Mouse (Mus musculus): ENCODE results near the gene St8sia1. TPM values are rescaled to one million over a fixed set of nuclear protein-coding genes. Genes with fewer than 3 reads are reported as not detected.

The St8sia1 gene
- total RNA-seq, 1 experiment from 2014 or later = 0.50 TPM

DNA sequence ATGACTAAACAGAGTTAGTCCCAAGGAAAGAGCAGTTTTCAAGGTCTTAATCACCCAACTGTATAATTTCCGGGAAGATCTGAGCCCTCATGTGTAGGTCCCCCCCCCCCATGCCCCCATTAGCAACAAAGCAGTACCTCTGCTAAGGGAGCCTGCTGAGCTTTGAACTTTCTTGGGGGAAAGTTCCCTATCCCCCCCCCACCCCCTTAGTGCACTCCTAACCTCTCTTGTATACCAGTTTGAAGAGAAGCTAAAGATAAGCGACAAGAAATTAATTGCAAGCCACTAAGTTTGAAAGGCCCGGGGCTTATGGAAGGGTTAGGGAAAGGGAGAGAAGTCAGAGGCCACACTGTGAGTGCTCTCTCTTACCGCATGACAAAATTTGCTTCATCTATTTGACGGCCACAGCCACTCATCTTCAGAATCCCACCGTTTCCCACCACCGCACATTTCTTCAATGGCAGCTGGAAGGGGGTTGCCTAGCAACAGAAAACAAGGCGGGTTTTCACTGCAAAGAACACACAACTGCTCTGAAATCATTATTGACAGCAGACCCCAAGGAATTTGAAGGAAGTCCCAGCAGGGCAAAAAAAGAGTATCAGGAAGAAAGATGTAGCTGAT lies 87.9 kb downstream of the St8sia1 start:
- ATAC-seq (replicated peaks; ENCODE audit: low read depth, poor library complexity, severe bottlenecking) = no peak

DNA sequence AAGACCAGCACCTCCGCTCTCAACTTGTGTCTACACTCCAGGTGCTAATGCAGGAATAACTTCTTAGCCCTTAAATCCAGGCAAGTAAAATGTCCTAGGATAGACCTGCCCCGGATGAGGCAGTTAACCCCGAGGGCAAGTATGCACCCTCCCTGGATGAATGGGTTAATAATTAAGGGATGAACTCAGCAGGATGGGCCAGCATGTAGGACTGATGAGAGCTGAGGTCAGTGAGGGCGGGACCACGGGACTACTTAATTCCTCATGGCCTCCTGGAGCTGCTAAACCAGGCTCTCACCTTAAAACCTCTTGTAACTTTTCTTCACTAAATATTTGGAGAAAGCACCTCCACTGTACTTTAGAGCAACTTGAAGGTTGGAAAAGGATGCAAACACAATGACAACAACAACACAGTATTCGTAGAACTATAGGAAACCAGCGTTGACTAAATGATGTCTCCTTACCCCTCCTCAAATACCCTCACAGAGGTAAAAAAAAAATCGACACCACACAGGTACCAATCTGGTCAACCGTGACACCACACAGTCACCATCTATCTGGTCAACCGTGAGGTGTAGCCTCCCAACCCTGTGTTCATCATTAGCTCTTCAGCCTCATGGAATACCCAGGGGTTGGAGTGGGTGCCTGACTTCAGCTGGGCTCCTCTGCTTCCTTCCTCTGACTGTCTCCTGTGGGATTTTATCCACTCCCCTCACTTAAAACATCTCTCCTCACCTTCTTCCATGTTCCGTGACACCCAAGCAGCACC lies 90.3 kb downstream of the St8sia1 start:
- no peak for ATAC-seq (replicated peaks; ENCODE audit: low read depth, poor library complexity, severe bottlenecking)

DNA sequence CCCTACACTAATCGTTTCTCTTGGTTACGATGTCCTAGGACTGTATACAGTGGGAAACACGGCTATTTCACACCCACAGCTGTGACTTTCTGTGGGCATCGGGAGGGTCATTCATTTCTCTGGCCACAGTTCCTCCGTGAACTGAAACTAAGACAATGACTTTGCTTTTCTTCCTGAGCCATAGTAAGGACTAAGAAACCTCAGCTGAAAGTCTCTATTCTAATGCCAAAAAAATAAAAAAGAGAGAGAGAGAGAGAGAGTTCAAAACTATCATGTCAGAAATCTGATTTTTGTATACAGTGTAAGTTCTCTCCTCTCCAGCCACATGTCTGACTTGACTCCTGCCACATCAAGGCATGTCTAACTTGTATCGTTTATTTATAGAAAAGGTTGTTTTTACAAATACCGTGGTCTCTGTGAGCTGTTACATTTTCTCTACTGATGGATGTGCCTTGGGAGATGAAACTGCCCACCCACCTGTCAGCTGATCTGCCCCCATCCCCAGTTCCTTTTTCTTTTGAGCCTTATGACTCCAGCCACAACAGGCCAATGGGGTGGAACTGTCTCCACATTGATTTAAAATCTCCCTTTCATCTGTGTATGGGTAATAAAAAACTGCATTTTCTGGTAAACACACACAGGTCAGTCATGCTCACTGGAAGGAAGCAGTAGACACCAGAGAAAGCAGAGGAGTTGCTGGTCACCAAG lies 94.4 kb downstream of the St8sia1 start:
- peak; percentile 13 for ATAC-seq (replicated peaks; ENCODE audit: low read depth, poor library complexity, severe bottlenecking)

DNA sequence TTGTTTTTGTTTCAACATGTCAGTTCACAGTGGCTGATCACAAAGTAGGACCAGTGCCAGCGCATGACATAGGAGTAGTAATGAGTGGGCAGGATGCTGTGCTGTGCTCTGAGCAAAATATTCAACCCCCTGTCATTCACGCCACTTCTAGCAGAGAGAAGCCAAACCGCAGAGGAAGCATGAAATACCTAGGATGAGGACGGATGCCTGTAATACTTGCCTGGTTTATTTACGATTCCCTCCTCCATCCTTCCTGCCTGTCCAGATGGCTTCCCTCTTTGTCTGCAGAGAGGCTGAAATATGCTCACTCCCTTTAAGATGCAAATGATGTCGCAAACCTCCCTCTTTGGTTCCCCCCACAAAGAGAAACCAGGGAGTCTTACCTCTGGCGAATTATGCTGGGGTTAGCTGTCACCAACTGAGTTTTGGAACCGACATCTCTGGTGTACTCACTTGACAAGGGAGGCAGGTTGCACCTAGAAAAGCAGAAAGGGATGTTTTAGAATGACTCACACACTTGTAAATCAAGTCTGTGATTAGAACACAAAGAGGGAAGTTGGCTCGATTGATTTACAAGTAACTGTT lies 96.7 kb downstream of the St8sia1 start:
- ATAC-seq (replicated peaks; ENCODE audit: low read depth, poor library complexity, severe bottlenecking) = peak; percentile 79

DNA sequence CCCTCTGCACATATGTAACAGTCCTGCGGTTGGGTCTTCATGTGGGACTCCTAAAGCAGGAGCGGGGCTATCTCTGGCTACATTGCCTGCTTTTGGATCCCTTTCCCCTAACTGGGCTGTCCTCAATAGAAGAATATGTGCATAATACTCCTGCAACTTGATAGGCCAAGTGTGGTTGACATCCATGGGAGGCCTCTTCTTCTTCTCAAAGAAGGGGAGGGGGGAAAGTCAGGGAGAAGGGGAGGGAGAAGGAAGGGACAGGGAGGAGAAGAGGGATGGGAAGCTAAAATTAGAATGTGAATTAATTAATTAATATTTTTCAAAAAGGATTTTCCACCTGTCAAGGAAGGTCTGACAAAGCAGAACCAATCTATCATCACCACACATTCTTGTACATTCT lies 97.2 kb downstream of the St8sia1 start:
- no peak for ATAC-seq (replicated peaks; ENCODE audit: low read depth, poor library complexity, severe bottlenecking)

DNA sequence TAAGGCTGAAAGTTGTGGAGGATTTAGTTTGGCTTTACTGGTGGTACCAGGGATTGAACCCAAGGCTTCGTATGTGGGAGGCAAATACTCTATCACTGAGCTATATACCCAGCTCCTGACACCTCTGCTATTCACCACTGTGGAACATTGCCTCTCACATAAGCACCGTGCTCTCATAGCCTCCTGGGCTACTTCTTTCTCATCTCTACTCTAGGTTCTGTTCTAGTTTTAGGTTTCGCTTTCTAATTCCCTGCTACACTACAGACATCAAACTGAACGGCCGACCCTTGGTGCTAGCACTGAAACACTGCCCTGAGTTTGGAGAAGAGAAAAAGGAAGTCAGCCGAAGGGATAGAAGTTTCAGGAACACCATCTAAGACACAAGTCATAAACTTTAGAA lies 99.1 kb downstream of the St8sia1 start:
- ATAC-seq (replicated peaks; ENCODE audit: low read depth, poor library complexity, severe bottlenecking) = peak; percentile 16

DNA sequence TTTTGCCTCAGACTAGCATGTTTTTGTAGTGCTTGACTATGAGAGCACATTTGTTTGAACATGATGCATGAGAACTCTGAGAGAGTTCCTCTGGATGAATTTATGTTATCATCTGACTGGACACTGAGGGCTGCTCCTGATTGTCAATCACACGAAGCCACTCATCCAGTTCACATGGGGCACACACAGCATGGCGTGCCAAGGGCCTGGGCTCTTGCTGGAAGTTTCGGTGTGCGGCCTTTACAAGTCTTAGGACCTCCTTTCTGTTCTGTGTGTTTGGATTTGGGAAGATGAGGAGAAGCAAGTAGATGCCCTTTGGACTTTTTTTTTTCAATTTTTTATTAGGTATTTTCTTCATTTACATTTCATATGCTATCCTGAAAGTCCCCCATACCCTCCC lies 100.4 kb downstream of the St8sia1 start:
- no peak for ATAC-seq (replicated peaks; ENCODE audit: low read depth, poor library complexity, severe bottlenecking)

DNA sequence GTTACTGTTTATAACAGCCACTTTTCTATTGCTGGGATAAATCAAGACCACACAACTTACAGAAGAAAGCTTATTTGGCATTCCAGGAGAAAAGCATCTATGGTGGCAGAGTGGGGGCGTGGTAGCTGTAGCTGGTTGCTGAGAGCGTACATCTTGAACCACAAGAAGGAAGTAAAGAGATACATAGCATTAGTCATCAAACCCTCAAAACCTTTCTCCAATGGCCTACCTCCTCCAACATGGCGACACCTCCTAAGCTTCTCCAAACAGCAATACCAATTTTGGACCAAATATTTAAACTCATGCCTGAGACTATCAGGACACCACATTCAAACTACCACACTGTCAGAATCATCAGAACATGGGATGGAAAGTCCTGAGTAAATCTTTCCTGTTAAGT lies 102.0 kb downstream of the St8sia1 start:
- peak; percentile 76 for ATAC-seq (replicated peaks; ENCODE audit: low read depth, poor library complexity, severe bottlenecking)

DNA sequence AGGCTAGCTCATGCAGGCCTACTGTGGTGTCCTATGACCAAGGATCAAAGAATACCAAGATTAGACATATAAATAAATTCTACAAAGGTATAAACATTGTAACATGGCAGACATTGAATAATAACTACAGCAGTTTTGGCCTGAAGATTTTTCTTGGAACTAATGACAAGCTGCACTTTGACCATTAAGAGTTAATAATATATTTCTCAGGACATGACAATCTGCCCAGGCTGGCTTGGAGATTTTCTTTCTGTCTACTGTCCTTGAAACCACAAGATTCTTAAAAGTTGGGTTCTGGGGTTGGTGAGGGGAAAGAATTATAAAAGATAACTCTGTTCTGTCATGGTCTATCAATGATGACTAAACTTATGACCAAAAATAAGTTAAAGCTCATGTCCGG lies 103.9 kb downstream of the St8sia1 start:
- no peak for ATAC-seq (replicated peaks; ENCODE audit: low read depth, poor library complexity, severe bottlenecking)

DNA sequence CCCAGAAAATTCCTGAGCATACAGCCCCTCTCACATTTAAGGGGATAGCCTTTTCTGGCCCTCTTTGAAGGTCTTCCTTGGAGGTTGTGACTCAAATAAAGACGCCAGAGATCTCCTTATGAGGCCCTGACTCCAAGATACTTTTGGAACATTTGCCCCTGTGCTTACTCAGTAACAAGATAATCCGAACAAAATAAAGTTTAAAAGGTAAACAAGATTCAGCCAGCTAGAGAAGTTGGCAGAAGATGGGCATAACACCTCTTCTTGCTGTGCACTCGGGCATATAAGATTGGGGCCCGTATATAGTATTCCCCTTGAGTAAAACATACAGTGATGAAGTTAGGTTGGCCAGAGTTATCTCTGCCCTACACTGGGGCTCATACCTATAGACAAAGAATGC lies 104.3 kb downstream of the St8sia1 start:
- no peak for ATAC-seq (replicated peaks; ENCODE audit: low read depth, poor library complexity, severe bottlenecking)

DNA sequence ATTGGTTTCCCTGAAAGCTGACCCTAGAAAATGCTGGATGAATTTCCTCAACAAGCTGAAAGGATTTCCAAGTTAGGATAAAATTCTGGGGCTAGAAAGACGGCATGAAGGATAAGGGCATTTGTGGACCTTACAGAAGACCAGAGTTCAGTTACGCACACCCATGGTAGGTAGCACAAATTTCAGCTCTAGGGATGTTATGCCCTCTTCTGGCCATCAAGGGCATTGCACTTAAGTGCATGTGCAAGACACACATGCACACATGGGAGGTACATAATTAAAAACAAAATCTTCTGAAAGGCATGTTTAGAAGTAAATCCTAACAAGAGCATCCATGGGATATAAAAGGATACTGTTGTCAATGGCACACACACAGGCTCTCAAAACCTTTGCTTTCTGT lies 105.3 kb downstream of the St8sia1 start:
- no peak for ATAC-seq (replicated peaks; ENCODE audit: low read depth, poor library complexity, severe bottlenecking)

DNA sequence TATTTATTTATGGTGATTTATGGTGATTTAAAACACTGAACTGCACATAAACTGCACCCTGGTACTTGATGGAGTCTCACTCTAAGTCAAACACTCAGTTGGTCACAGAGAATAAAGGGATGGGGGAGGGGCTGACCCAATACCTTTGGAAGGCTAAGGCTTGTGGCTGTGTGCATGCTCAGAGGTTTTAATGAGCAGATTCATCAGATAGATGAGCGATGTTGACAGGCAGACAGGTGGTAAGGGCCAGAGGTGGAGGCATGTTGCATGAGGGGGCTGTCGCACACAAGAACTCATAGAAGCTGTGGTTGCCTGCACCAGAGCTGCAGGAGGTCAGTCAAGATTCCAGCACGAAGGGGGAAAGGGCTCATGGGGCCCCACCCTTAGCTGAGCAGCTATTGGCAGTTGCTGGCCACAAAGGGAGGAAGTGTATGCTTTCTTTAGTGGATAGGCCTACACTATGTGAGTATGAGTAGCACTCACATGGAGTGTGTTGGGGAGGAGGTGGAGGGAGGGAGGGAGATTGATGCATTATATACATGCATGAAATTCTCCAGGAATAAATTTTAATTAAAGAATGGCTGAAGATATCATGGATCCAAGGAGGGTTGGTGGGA lies 107.9 kb downstream of the St8sia1 start:
- ATAC-seq (replicated peaks; ENCODE audit: low read depth, poor library complexity, severe bottlenecking) = peak; percentile 39

DNA sequence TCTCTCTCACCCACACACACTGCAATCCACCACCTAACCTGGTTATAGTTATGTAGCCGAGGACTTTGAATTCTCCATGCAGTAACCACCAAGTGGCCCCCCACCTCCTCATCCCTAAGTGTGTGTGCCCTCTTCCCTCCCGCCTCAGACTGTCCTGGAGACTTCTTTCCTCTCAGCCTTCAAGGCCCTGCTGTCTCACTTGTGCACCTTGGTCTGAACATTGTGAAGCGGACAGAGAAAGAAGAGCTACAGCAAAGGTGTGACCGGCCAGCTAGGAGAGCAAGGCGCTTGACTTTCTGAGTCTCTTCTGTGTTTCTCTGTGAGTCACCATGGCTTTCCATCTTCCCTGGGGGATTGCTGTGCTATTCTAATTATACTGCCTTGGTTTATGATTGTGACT lies 108.5 kb downstream of the St8sia1 start:
- no peak for ATAC-seq (replicated peaks; ENCODE audit: low read depth, poor library complexity, severe bottlenecking)

DNA sequence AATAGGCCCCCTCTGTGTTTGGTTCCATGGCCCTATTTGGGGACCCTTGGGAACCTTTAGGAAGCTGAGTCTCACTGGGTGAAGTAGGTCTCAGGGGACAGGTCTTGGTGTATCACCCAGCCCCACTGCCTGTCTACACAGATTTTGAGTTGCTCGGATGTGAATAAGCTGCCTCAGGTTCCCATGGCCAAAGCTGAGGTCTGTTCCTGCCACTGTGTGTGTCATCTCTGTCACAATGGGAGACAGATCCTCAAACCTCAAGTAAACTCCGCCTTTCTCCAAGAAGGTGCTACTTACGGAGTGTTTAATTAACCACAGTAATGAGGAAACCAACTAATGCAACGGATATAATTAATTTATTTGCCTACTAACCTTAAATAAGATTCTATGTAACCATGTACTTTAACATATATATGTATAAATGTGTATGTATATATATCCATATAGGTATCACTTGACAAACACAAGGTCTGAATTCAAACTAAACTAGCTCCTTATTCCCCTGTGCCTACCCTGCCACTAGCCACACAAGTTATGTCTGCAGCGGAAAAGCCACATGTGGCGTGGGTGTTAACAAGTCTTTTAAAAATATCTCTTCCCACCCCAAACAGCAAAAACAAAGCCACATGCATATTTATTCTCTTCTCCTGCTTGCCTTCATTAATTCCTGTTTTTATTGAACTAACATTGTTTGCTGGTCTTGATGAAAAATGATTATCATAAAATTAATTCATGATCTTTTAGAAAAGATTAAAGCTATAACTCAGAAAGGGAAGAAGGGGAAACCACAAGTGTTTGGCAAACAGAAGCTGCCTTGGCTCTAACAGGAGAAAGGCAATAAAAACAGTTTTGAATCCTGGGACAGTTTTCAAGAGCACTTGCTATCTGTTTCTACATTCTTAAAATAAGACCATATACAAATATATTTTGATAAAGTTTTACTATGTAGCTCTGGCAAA lies 111.6 kb downstream of the St8sia1 start:
- peak; percentile 45 for ATAC-seq (replicated peaks; ENCODE audit: low read depth, poor library complexity, severe bottlenecking)

DNA sequence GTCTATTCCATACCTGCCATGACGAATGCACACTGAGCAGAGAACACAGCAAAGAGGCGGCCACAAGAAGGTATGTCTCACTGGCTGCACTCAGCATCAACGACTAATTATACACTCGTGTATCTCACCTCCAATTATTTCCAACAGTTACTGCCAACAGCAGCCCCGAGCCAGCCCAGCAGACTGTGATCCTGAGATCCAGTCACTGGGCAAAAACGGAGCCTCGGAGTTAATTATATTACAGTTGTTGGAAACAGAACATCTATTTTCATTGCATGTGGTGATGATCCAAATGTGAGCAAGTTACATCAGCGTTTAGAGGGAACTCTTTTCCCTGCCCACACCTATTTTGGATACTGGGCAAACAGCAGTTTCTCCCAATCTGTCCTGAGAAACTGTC lies 113.8 kb downstream of the St8sia1 start:
- ATAC-seq (replicated peaks; ENCODE audit: low read depth, poor library complexity, severe bottlenecking) = no peak

DNA sequence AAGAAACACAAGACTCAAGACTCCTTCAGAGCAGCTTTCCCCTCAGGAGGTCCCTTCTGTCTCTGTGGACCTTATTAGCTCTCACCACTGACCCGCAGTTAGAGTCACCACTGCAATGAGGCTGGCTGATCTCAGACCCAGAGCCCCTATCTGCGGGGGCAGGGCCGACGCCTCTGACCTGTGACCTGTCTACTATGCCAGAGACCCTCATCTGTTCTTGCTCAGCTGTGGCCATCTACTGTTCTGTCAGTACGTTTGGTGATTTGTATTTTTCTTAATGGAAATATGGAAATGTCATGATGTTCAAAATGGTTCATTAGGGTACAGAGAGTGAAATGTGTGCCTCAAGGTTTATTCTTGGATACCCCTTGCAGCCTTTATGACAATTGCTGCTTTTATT lies 114.9 kb downstream of the St8sia1 start:
- ATAC-seq (replicated peaks; ENCODE audit: low read depth, poor library complexity, severe bottlenecking) = no peak

DNA sequence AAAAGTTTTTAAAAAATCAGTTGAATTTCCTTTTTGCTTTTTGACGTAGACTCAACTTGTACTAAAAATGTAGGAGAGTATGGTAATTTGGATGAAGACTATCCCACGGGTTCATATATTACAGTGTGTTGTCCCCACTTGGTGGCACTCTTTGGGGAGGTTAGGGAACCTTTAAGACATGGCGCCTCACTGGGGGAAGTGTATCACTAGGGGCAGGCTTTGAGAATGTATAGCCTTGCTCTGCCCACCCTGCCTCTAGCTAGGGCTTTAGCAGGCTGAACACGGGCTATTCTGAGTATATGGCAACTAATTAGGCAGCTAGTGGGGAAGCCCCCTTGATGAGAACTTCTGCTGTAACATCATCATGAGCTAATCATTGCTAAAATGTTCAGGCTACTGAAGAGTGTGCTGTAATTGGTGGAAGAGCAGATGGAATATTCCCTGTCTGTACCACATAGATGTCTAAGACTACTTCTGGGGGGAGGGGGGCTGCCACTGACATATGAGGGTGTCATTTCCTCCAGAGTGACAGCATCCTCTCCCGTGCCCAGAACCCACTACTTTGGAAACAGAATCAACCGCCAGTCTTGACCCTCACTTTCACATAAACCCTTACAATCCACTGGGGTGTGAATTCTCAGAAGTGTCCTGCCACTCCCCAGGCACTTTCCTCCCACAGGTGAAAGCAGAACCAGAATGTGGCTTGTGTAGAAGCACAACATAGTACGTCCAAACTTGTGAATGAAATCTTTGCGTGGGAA lies 116.2 kb downstream of the St8sia1 start:
- 0 out of 2 replicates have a peak, but pooled peaks have one; percentile 63 for ATAC-seq (replicated peaks; ENCODE audit: low read depth, poor library complexity, severe bottlenecking)

DNA sequence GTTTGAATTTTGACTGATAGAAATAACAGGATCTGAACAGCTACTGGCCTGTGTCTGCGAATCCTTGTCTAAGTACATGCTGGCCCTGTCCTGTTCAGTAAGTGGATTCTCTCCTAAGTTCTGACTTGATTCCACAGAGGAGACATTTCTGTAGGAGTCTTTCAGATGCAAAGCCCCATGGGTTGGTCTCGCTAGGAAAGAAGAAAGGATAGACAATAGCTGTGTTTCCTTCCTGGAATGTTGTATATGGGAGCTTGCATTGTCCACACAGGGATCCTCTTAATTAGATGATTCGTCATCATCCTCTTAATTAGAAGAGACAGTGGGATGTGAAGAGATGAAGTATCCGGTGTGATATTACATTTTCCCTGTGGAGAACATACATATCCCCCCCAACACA lies 117.4 kb downstream of the St8sia1 start:
- no peak for ATAC-seq (replicated peaks; ENCODE audit: low read depth, poor library complexity, severe bottlenecking)

DNA sequence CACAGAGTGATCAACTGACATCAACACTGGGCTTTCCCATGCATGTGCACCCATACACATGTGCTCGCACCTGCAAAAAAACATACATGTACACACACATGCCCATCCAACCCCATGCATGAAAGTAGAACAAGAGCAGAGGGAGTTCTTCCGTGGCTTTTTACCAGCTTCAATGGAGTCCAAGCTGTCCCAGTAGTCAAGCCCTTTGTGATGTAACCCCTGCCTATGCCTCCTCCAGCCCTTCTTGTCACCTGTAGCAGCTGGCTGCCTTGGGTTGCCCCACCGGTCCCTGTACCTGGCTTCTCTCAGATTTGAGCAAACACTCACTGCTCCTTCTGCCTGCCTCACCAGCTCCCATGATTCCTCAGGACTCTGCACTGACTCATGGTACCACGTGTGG lies 119.2 kb downstream of the St8sia1 start:
- no peak for ATAC-seq (replicated peaks; ENCODE audit: low read depth, poor library complexity, severe bottlenecking)
